In genomic region chr11:55144011-55144410, GRCm38 (mm10) we compare ENCODE assay signal across 30 mouse cellular contexts. TPM values are rescaled to one million over a fixed set of nuclear protein-coding genes. Genes with fewer than 3 reads are reported as not detected.
A peak's percentile ranks its signal among the peaks of the same experiment; 100 is the strongest.
DNase-seq lines count a peak whose midpoint lies in the region; ATAC-seq and TF ChIP-seq lines count a peak whose summit lies in the region.
"Had no signal": no experiment of that assay in that cellular context is flagged by ENCODE, and none has a peak within 500 bp of the region (broad histone marks: within the 10 kb centered on the region; RNA-seq: fewer than 3 reads in every experiment).

No protein-coding gene starts in this region.

- 20% methylated on average over 5 of the region's 5 CpGs for WGBS in limb, embryonic 14.5 days

- intact Hi-C loops in heart, postnatal 36 days (cut with DNase I) = no loop called here
- intact Hi-C loops in left cerebral cortex, adult 2 months (cut with DNase I) = no loop called here

- no peaks in the 10 kb centered on the region for H3K36me3 ChIP-seq in limb, embryonic 14.5 days (ENCODE audit: control insufficient read depth, insufficient read depth, low read length)
- H3K36me3 ChIP-seq: embryonic facial prominence, embryonic 13.5 days; embryonic facial prominence, embryonic 15.5 days; forebrain, embryonic 15.5 days; G1E had no signal

- no peak overlapping the region for H3K9ac ChIP-seq in limb, embryonic 14.5 days (ENCODE audit: low read depth, low read length, severe bottlenecking)
- H3K9ac ChIP-seq: embryonic facial prominence, embryonic 13.5 days; embryonic facial prominence, embryonic 15.5 days; forebrain, embryonic 13.5 days; forebrain, embryonic 15.5 days; forebrain, postnatal 0 days had no signal

- H3K27ac ChIP-seq in limb, embryonic 14.5 days (replicated peaks; ENCODE audit: low read depth, low read length) = no peak overlapping the region
- H3K27ac ChIP-seq in left cerebral cortex, adult 2 months = no peak overlapping the region
- H3K27ac ChIP-seq: embryonic facial prominence, embryonic 13.5 days; embryonic facial prominence, embryonic 15.5 days; forebrain, embryonic 13.5 days; forebrain, embryonic 15.5 days had no signal

- H3K4me3 ChIP-seq in limb, embryonic 14.5 days (replicated peaks; ENCODE audit: low read length) = no peak overlapping the region
- no peak overlapping the region for H3K4me3 ChIP-seq in left cerebral cortex, adult 2 months
- H3K4me3 ChIP-seq: embryonic facial prominence, embryonic 13.5 days; embryonic facial prominence, embryonic 15.5 days; erythroblast, embryonic 14.5 days; forebrain, embryonic 13.5 days; forebrain, embryonic 15.5 days had no signal

- no peaks in the 10 kb centered on the region for H3K9me3 ChIP-seq in limb, embryonic 14.5 days (ENCODE audit: control insufficient read depth, low read length)
- H3K9me3 ChIP-seq: embryonic facial prominence, embryonic 13.5 days; embryonic facial prominence, embryonic 15.5 days; forebrain, embryonic 13.5 days; forebrain, embryonic 15.5 days; G1E had no signal

- peak; percentile 64 for DNase-seq in heart, adult 11 months
- no peak for DNase-seq in heart, postnatal 36 days
- peak; percentile 44 for DNase-seq in NIH3T3 (ENCODE audit: low read depth)
- DNase-seq in fibroblast of lung, adult 2 months (ENCODE audit: low read depth) = peak; percentile 29
- DNase-seq in limb, embryonic 14.5 days (ENCODE audit: low spot score) = peak; percentile 22
- DNase-seq in right cerebral cortex, adult 2 months (ENCODE audit: low spot score in 2 of 2) = no peak
- no peak for DNase-seq in kidney, postnatal 25 days
- DNase-seq in left cerebral cortex, adult 2 months (ENCODE audit: extremely low spot score in 1 of 2, low spot score in 2 of 2) = no peak
- DNase-seq: adrenal gland, adult 8-10 months; adrenal gland, postnatal 14 days; adrenal gland, postnatal 36 days; B cell, adult 2 months; cerebellum, adult 11-12 months; cerebellum, adult 2 months; cerebellum, adult 9-10 months; cerebellum, postnatal 10 days; cerebellum, postnatal 25 days; forebrain, postnatal 0 days had no signal

- H3K4me2 ChIP-seq in limb, embryonic 14.5 days (replicated peaks; ENCODE audit: low read depth, low read length, severe bottlenecking) = no peak overlapping the region
- H3K4me2 ChIP-seq: embryonic facial prominence, embryonic 13.5 days; embryonic facial prominence, embryonic 15.5 days; forebrain, embryonic 13.5 days; forebrain, embryonic 15.5 days had no signal

- H3K27me3 ChIP-seq in limb, embryonic 14.5 days (ENCODE audit: control insufficient read depth, insufficient read depth, low read length) = no peaks in the 10 kb centered on the region
- H3K27me3 ChIP-seq: CH12.LX; embryonic facial prominence, embryonic 13.5 days; embryonic facial prominence, embryonic 15.5 days; forebrain, embryonic 13.5 days; forebrain, embryonic 15.5 days had no signal

- TF ChIP-seq CTCF in left cerebral cortex, adult 2 months (IDR thresholded peaks at IDR 0.05) = no peak

- no peak for TF ChIP-seq POLR2A in limb, embryonic 14.5 days (IDR thresholded peaks at IDR 0.05; ENCODE audit: borderline replicate concordance, extremely low read depth, insufficient read depth, insufficient read length)

- ATAC-seq in limb, embryonic 14.5 days (ENCODE audit: low FRiP score, low read depth) = no peak
- ATAC-seq: CD4-positive, CD25-positive, alpha-beta regulatory T cell, adult 4 months; forebrain, embryonic 13.5 days; forebrain, embryonic 15.5 days; forebrain, postnatal 0 days had no signal

- H3K4me1 ChIP-seq in limb, embryonic 14.5 days (ENCODE audit: control insufficient read depth, insufficient read depth, low read length) = peaks cover 7% of the 10 kb centered on the region; the same call in 1 of the 2 replicates
- H3K4me1 ChIP-seq: embryonic facial prominence, embryonic 13.5 days; embryonic facial prominence, embryonic 15.5 days; forebrain, embryonic 13.5 days; forebrain, embryonic 15.5 days had no signal

RNA-seq across cellular contexts. Expression of gene Slc36a3, which starts 7.5 kb away (rescaled TPM):
- total RNA-seq in heart, postnatal 36 days (2021) = not detected
- not detected in 2 replicates for polyA plus RNA-seq in limb, embryonic 14.5 days (2012; rRNA removed)
- not detected in 2 replicates for polyA plus RNA-seq in limb, embryonic 14.5 days (2014; fragmentation: Nextera tagmentation; extraction: Ambion mirVana)
- total RNA-seq in left cerebral cortex, adult 2 months (2021) = not detected
- total RNA-seq: adrenal gland, adult 18-20 months; adrenal gland, adult 8-10 months; adrenal gland, postnatal 14 days; adrenal gland, postnatal 36 days; forebrain, postnatal 0 days had no signal
- polyA plus RNA-seq: cerebellum, adult 2 months; cortical plate, adult 2 months; embryonic facial prominence, embryonic 11.5 days; embryonic facial prominence, embryonic 13.5 days; embryonic facial prominence, embryonic 15.5 days; erythroblast, embryonic 14.5 days; forebrain, embryonic 11.5 days; forebrain, embryonic 13.5 days; forebrain, embryonic 15.5 days; forebrain, postnatal 0 days; G1E had no signal

RNA-seq across cellular contexts. Expression of gene Slc36a2, which starts 40.9 kb away (rescaled TPM):
- total RNA-seq in heart, postnatal 36 days (2021) = 10 to 100 TPM; 14.3 to 14.8 TPM
- polyA plus RNA-seq in limb, embryonic 14.5 days (2012; rRNA removed) = 1.7 and 2.3 TPM in 2 replicates
- polyA plus RNA-seq in limb, embryonic 14.5 days (2014; fragmentation: Nextera tagmentation; extraction: Ambion mirVana) = 1.4 and 2.2 TPM in 2 replicates
- under 1 TPM in 1 of 2 experiments, not detected in 1; 0.32 TPM for total RNA-seq in left cerebral cortex, adult 2 months (2021)
- polyA plus RNA-seq: CD4-positive, CD25-positive, alpha-beta regulatory T cell, adult 4 months; forebrain, embryonic 11.5 days; forebrain, embryonic 15.5 days; G1E had no signal

RNA-seq across cellular contexts. Expression of gene Gm2a, which starts 46.1 kb away (rescaled TPM):
- 10 to 100 TPM; 10.8 to 11.8 TPM for total RNA-seq in heart, postnatal 36 days (2021)
- polyA plus RNA-seq in limb, embryonic 14.5 days (2012; rRNA removed) = 12.2 and 14.6 TPM in 2 replicates
- 34.6 and 37.8 TPM in 2 replicates for polyA plus RNA-seq in limb, embryonic 14.5 days (2014; fragmentation: Nextera tagmentation; extraction: Ambion mirVana)
- total RNA-seq in left cerebral cortex, adult 2 months (2021) = 10 to 100 TPM; 30.6 to 30.7 TPM
- polyA plus RNA-seq: G1E had no signal

Comparison
In these comparisons a context has a peak if more than half of its experiments do, and no peak if none do; other contexts are left out.
1. DNase-seq: peak in heart, adult 11 months (single experiment), NIH3T3 (single experiment), fibroblast of lung, adult 2 months (single experiment) and limb, embryonic 14.5 days (single experiment); none in heart, postnatal 36 days (0 of 2), right cerebral cortex, adult 2 months (0 of 2), kidney, postnatal 25 days (0 of 2) and left cerebral cortex, adult 2 months (0 of 2).
2. RNA of gene Slc36a2, which starts 40.9 kb away (total RNA-seq): 14.3 to 14.8 TPM in heart, postnatal 36 days; 0.32 TPM in left cerebral cortex, adult 2 months; every median in the first group is over 10 times any median in the second.